Mouse (Mus musculus) embryonic fibroblast, embryonic 13.5 days (primary cell): ENCODE data around the gene Parp6.

Experiments used
- CTCF ChIP-seq: IDR thresholded peaks from 2 replicates; pipeline ENCODE4 v1.5.1; 2011; ENCODE audit warnings: mild to moderate bottlenecking, control low read depth, low read length, moderate library complexity, borderline replicate concordance; ENCODE audit not compliant: insufficient read depth
- POLR2A ChIP-seq: IDR thresholded peaks from 2 replicates; pipeline ENCODE4 v1.6.1; 2011; ENCODE audit warnings: low read depth, mild to moderate bottlenecking, control low read depth, low read length, moderate library complexity

DNA sequence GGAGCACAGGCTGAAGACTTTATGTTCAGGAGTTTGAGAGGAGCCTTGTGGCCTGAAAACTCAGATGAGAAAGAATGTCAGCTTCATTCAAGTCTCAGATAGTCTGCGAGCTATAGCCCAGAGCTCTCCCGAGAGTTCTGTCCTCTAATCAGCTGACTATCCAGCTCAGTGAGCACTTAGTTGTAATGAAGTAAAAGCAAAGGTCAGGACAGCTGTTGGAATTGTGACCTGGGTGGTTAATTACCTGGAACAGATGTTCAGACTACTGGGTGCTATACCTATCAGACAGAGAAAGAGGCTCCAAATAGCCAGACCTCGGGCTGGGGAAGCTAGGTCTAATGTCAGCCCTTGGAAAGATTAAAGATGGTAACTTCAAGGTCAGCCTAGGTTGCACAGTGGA, 46.9 kb downstream of the Parp6 start:
- TF ChIP-seq POLR2A (no peak), CTCF (no peak)
